Mouse (Mus musculus): ENCODE results near the gene Stag1.

Stag1 gene

GRCm38 (mm10) chr9:100597546-100597945 lies at the start of gene Stag1:
TSS of gene Stag1 (plus strand) at chr9:100597798.
- no peak for DNase-seq

GRCm38 (mm10) chr9:100548313-100548712 lies 49.3 kb upstream of the Stag1 start:
- peak in 1 of 2 experiments; percentile 36 for DNase-seq

GRCm38 (mm10) chr9:100555686-100556085 lies 41.9 kb upstream of the Stag1 start:
- DNase-seq = no peak

GRCm38 (mm10) chr9:100558023-100558573 lies 39.5 kb upstream of the Stag1 start:
- no peak for DNase-seq

- DNase-seq = no peak
Measured at GRCm38 (mm10) chr9:100558991-100559390, 38.6 kb upstream of the Stag1 start.

- no peak for DNase-seq
Measured at GRCm38 (mm10) chr9:100560251-100560890, 37.2 kb upstream of the Stag1 start.

- peak; percentile 51 to 77 for DNase-seq
Measured at GRCm38 (mm10) chr9:100569798-100570625, 27.6 kb upstream of the Stag1 start.

- DNase-seq = peak; percentile 37 to 55
Measured at GRCm38 (mm10) chr9:100570626-100571233, 26.9 kb upstream of the Stag1 start, which contains the start of gene Slc35g2. TSS of gene Slc35g2 (minus strand) at chr9:100571090.

- DNase-seq = no peak
Measured at GRCm38 (mm10) chr9:100571511-100571910, 26.1 kb upstream of the Stag1 start.

- no peak for DNase-seq
Measured at GRCm38 (mm10) chr9:100573300-100573699, 24.3 kb upstream of the Stag1 start.

GRCm38 (mm10) chr9:100573942-100574341 lies 23.7 kb upstream of the Stag1 start:
- no peak for DNase-seq

- no peak for DNase-seq
Measured at GRCm38 (mm10) chr9:100580196-100580740, 17.3 kb upstream of the Stag1 start.

- DNase-seq = peak; percentile 91 to 92
Measured at GRCm38 (mm10) chr9:100581543-100582492, 15.8 kb upstream of the Stag1 start.

- peak; percentile 52 to 70 for DNase-seq
Measured at GRCm38 (mm10) chr9:100582883-100583575, 14.6 kb upstream of the Stag1 start.

- no peak for DNase-seq
Measured at GRCm38 (mm10) chr9:100584031-100584430, 13.6 kb upstream of the Stag1 start.

- DNase-seq = no peak
Measured at GRCm38 (mm10) chr9:100590462-100590861, 7.1 kb upstream of the Stag1 start.

GRCm38 (mm10) chr9:100596317-100596716 lies 1.3 kb upstream of the Stag1 start:
- DNase-seq = no peak

GRCm38 (mm10) chr9:100599761-100600328 lies 2.2 kb downstream of the Stag1 start:
- no peak for DNase-seq

- DNase-seq = no peak
Measured at GRCm38 (mm10) chr9:100602130-100602529, 4.5 kb downstream of the Stag1 start.

- no peak for DNase-seq
Measured at GRCm38 (mm10) chr9:100603156-100603555, 5.6 kb downstream of the Stag1 start.

GRCm38 (mm10) chr9:100605522-100605921 lies 7.9 kb downstream of the Stag1 start:
- no peak for DNase-seq
